Mouse (Mus musculus) brain, adult 10 weeks (tissue): ENCODE measurements around the gene Trem1. TPM values are rescaled to one million over a fixed set of nuclear protein-coding genes. Genes with fewer than 3 reads are reported as not detected.

Experiments
- polyA plus RNA-seq: library from polyadenylated mRNA; stranded (reverse); fragments of 350-450 nt; fragmentation: Illumina TruSeq; extraction: RNeasy Lipid Tissue Mini Kit (QIAGEN cat#74804); gene quantifications from one replicate; pipeline ENCODE4 v1.2.3, GENCODE M21; 2015; ENCODE audit warnings: low read depth, low replicate concordance

Gene Trem1
- not detected for polyA plus RNA-seq

DNA sequence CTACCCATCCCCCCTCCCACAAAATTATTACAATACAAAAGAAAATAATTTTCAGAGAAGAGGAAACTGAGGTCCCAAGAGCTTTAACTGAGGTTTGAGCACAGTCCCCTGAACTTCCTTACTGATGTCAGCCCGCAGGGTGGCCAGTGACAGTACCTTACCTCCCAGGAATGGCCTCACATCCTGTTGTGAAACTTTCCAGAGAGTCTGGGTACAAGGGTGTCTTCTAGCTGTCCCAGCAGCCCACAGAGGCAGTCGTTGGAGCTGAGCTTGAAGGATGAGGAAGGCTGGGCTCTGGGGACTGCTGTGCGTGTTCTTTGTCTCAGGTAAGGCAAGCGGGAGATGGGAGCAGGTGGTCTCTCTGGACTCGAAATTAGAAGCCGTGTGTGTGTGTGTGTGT, at the start of gene Trem1:
Trem1 (plus strand) TSS at position 251 of the 400 bp plus-strand sequence.

DNA sequence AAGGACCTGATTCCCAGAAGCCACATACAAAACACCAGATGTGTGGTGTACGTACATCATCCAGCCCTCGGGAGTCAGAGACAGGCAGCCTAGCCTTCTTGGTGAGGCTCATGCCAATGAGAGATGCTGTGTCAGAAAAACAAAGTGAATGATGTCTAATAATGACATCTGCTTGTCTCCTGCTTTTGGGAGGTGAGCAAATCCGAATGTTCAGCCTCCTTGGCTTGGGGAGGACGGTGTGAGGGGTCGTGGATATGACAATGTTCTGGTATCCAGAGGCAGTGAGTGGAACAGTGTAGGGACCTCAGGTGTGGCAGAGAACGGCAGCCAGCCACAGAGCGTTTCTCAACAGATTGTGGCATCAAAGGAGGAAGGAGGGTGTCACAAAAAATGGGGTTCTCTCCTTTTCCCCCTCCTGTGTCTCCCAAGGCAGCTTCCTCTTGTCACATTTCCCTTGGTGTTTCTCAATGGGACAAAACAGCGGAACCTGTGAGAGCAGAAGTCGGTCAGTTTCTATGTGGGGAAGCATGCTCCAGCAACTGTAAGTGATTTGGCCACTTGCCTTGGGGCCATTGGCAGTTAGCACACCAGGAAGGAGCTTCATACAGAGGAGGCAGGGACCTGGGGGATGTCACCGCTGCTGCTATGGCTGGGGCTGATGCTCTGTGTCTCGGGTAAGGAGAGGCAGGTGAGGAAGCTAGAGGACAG, 14.8 kb downstream of the Trem1 start, which contains the start of gene Trem3:
Trem3 (plus strand) TSS at position 557 of the 708 bp plus-strand sequence.

DNA sequence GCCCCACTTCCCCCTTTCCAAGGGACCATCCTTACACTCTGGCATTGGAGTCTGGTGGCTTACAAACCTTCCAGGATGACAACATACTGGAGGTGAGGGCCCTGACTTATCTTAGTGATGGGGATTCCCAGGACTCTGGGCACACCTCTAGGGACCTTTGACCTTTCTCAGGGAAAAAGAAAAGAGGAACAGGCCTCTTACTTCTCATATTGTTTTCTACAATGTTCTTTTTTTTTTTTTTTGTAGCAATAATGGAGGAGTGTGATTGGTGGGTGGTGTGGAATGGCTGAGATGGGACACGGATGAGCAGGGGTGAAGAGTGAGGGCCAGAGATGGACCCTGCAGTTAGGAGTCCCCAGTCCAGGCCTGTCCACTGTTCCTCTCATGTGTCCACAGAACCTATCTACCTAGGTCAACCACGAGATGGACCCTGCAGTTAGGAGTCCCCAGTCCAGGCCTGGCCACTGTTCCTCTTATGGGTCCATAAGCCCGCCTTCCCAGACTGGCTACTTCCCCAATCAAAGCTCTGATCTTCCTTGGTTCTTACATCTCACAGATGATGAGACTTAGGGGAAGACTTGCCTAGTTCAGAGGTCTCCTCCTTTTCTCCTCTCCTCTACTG, 31.3 kb downstream of the Trem1 start, which contains the start of gene Treml4:
Treml4 (plus strand) TSS at position 555 of the 622 bp plus-strand sequence.

Other genes starting within 250 kb of the Trem1 start
- not detected for gene 1700122O11Rik, start 194.5 kb upstream of the Trem1 start, polyA plus RNA-seq
- gene 1700067P10Rik, start 143.4 kb upstream of the Trem1 start, polyA plus RNA-seq: not detected
- gene 9830107B12Rik, start 86.5 kb upstream of the Trem1 start, polyA plus RNA-seq: not detected
- gene A530064D06Rik, start 65.5 kb upstream of the Trem1 start, polyA plus RNA-seq: not detected
- gene Trem3, start 15.0 kb downstream of the Trem1 start, polyA plus RNA-seq: not detected
- not detected for gene Treml4, start 31.5 kb downstream of the Trem1 start, polyA plus RNA-seq
- 0.45 TPM for gene Treml2, start 66.7 kb downstream of the Trem1 start, polyA plus RNA-seq
- gene B430306N03Rik, start 83.4 kb downstream of the Trem1 start, polyA plus RNA-seq: not detected
- 28.7 TPM for gene Trem2, start 113.6 kb downstream of the Trem1 start, polyA plus RNA-seq
- not detected for gene Treml1, start 127.1 kb downstream of the Trem1 start, polyA plus RNA-seq
- gene Nfya, start 177.1 kb downstream of the Trem1 start, polyA plus RNA-seq: 20.1 TPM
- gene Oard1, start 177.2 kb downstream of the Trem1 start, polyA plus RNA-seq: 23.2 TPM
- not detected for gene Apobec2, start 200.2 kb downstream of the Trem1 start, polyA plus RNA-seq
- not detected for gene Tspo2, start 218.8 kb downstream of the Trem1 start, polyA plus RNA-seq
- 0.39 TPM for gene Unc5cl, start 222.1 kb downstream of the Trem1 start, polyA plus RNA-seq